Mouse (Mus musculus) cerebellum, adult 2 months (tissue): ENCODE data around the gene Rnf152.

Source experiments
- CTCF ChIP-seq: fragments of 200-500 bp; IDR thresholded peaks from 2 replicates; pipeline ENCODE4 v1.5.1; 2011; ENCODE audit warnings: low read depth, mild to moderate bottlenecking, control low read depth, low read length, moderate library complexity, borderline replicate concordance; ENCODE audit not compliant: insufficient read depth
- POLR2A ChIP-seq: fragments of 200-500 bp; IDR thresholded peaks from 2 replicates; pipeline ENCODE4 v1.6.1; 2011; ENCODE audit warnings: low read length, control low read depth, borderline replicate concordance; ENCODE audit not compliant: insufficient read depth

GRCm38 (mm10) chr1:105402853-105403252, 46.3 kb upstream of the Rnf152 start:
- no peak for TF ChIP-seq CTCF
- no peak for TF ChIP-seq POLR2A
